Mouse (Mus musculus): ENCODE results near the gene 4933428G20Rik.
A peak's percentile ranks its signal among the peaks of the same experiment; 100 is the strongest.

4933428G20Rik gene

DNA sequence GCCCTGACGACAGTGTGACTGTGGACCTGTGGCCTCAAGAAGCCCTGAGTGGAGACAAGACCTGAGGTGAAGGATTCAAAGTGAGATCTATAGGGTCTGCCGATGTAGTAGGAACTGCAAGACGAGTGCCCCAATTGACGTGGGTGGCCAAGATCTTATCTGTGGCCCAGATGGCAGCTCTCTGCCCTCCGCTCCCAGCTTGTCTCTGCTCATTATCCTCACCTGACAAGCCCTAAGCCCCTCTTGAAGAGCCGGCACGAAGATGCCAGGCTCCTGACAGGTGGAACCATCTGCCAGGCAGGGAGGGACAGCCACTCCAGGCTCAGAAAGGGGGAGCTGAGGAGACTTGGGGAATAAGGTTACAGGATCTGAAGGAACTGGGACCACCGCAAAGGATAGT is 32.2 kb upstream of the 4933428G20Rik start:
- DNase-seq = no peak

DNA sequence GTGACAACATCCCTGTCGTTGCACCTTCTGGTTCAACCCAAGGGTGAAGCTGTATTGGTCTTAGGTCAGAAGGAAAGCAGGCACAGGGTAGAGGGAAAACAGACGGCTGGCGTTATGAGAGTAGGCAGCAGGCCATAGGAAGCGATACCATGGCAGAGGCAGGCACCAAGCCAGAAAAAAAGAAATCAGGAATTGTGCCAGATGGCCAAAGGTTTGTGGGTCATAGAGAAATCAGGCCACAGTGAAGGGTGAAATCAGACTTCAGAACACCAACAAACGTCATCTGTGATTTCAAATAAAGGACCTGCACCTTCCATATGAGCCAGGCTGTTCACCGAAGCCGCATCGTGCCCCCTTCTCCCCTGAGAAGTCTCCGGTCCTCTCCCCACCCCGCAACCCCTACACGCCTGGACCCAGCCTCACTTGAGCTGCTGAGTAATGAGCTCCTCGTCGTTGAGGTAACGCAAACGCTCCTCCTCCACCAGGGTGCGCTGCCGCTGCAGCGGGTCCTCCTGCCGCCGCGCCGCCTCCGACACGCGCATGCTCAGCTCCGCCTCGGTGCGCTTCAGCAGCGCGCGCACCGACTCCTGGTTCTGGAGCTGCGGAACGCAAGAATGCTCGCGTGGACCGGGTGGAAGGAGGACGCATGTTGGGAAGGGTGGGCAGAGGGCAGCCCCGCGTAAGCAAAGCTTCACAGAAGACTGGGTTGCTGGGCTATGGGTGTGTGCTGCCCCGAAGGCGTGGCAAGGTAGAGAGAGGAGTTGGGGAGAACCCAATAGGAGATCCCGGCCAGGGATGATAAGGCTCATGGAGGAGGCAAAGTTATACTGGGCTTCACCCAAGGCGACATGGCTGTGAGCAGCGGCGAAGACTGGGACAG is 31.5 kb upstream of the 4933428G20Rik start:
- DNase-seq = peak; percentile 88

DNA sequence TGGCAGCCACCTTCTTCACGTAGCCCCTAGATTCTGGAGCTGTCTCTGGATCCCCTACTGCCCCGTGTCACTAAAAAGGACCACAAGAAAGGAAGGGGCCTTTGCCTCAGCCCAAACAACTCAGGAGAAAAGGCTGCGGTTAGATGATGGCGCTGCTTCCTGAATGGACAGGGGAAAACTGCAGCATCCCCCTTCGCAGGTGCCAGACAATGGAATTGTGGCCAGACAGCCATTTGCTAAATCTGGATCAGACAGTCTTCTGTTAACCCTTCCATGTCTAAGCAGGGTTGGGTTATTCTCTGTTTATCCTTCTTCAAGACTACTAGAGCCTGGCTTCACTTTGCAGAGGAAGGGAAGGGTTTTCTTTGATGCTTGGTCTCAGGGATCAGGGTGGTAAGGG is 30.8 kb upstream of the 4933428G20Rik start:
- DNase-seq = no peak

GRCm38 (mm10) chr11:97530069-97530468 is 29.9 kb upstream of the 4933428G20Rik start:
- no peak for DNase-seq

DNA sequence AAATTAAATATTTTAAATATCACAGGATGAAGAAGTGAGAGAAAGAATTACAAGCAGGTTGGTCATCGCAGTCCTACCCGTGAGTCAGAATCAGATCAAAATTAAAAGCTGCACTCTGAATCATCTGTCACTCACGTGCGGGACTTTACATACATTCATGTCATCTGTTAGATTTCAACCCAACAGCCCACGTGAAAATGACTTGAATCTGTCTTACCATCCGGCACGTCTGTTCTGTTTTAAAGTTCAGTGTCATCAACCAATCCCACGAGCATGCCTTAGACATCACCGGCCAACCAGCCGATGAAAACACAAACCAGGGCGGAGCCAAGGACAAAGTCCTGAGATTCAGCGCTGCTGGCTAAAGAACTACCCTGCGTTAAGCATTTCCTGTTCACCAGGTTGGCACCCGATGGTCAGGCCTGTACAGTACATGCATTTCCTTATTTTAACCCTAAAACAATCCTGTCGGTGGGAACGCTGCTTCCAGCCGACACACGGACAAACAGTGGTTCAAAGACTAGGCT is 28.2 kb upstream of the 4933428G20Rik start:
- DNase-seq = no peak

DNA sequence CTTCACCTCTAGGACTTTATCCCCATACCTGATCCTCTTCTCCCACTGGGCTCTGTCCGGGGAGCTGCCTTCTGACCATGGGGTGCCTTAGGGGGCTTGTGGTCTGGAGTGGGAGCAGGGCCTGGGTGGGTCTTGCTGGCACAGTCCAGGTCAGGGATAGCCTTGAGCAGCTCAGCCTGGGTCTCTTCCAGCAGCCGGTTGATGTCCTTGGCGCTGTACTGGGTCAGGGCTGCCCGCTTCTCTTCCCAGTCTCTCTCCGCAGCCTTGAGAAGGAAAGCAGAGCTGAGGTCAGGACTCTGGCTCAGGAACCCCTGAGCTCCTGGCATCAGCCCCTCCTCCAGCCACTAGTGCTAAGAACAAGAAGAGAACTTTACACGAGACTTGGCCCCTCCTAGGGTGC is 25.2 kb upstream of the 4933428G20Rik start:
- no peak for DNase-seq

- DNase-seq = no peak
Observed at GRCm38 (mm10) chr11:97524306-97524705, 24.2 kb upstream of the 4933428G20Rik start.

- no peak for DNase-seq
Observed at GRCm38 (mm10) chr11:97523827-97524261, 23.7 kb upstream of the 4933428G20Rik start.

DNA sequence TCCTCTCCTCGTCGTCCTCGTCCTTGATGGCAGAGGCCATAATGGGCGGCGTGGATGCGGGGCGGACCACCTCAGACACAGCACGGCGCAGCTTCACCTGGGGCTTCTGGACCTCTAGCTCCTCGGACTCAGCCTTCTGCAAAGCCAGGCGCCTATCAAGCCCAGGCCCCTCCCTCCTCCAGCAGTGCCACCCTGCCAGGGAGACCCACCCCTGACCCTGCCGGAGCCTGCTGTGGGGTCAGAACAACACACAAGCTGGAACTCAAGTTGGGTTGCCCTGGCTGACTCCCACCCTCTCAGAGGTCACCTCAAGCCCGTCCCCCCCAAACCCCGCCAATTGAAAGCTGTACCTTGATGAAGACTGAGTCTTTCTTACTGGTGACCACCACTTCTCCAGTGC is 23.0 kb upstream of the 4933428G20Rik start:
- DNase-seq = no peak

GRCm38 (mm10) chr11:97521741-97522474 is 21.8 kb upstream of the 4933428G20Rik start:
- no peak for DNase-seq

DNA sequence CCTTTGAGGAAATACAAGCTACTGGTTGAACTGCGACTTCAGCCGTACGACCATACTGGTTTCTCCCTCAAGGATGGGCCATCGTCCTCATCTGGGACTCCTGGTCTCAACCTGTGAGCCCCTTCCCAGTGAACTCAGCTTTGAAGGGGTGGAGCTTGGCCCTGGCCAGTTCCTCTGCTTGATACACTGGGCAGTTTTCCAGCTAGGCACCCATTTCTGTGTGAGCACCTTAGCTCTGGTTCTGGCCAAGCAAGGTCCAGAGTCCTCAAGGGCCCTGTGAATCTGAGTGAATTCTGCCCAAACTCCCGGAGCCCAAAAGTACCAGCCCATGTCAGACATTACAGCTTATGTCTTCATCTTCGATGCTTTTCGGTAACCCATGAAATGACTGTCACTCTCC is 20.4 kb upstream of the 4933428G20Rik start:
- DNase-seq = no peak

- DNase-seq = no peak
Observed at GRCm38 (mm10) chr11:97513066-97513465, 12.9 kb upstream of the 4933428G20Rik start.

DNA sequence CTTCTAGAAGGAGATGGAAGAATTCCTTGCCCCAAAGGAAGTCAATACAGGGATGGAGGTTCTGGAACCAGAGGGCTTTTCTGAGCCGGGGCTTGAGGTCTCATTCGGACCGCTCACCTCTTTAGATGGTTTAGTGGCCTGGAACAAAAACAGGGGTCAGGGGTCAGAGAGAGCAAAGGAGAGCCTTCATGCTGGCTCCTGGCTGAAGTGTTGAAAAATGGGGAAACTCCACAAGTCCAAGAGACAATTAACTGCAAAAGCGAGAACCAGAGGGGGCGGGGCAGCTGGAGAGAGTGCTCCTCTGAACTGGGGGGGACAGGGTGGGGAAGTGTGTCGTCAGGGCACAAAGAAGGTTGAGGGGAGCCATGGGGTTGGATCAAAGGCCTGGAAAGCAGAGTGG is 12.4 kb upstream of the 4933428G20Rik start:
- no peak for DNase-seq

DNA sequence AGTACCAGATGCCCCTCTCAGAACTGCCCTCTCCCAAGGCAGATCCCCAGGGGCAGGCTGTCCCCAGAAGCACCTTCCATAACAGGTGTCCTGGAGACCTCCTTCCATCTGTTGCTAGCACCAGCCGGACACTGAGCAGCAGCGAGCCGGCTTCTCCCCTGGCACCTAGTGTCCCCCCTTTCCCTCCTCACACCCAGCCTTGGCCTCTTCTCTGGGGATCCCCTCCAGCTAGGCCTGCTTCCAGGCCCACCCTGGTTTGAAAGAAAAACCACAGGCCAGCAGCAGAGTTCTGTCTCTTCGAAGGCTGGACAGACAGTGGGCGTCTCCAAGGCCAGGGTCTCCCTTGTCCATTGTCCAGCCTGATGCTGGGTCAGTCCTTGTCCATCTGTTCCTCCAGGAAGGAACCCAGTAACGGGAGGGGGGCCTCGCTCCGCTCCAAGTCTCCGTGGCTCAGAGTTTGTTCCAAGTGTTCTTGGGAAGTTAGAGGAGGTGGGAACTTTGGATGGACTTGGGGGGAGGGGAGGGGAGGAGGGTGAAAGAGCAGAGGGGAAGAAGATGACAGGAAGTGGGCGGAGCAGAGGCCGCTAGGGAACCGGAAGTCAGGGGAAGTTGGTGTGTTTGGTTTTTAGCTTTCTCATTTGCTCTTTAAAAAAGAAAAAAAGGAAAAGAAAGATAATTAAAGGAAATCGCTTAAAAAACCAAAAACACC is 11.7 kb upstream of the 4933428G20Rik start:
- DNase-seq = no peak

DNA sequence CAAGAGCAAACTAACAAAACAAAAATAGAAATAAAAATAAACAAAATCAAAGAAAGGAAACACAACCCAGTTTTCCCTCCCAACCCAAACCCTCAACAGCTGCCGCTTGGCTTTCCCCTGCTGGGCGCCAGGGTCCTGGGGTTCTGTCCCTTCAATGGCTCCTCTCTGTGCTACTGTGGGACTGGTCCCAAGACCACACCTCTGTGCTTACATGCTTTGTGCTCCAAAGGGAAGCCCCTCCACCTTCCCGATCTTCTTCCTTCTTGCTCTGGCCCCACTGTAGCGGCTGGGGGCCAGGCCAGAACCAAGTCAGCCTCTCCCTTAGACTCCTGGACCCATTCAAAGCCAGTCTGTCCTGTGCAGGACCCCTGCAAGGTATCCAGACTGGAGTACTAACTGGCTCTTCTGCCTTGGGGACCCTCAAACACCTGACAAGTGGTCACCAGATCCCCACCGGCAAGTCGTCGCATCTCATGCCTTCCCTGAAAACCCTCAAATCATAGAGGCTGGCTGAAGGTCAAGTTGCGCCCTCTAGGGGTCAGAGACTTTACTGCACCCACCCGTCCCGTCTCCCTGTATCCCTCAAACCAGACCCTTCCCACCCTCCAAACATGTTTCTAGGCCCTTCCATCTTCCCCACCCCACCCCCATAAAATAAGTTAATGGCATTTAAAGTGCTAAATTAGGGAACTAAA is 11.0 kb upstream of the 4933428G20Rik start:
- no peak for DNase-seq

DNA sequence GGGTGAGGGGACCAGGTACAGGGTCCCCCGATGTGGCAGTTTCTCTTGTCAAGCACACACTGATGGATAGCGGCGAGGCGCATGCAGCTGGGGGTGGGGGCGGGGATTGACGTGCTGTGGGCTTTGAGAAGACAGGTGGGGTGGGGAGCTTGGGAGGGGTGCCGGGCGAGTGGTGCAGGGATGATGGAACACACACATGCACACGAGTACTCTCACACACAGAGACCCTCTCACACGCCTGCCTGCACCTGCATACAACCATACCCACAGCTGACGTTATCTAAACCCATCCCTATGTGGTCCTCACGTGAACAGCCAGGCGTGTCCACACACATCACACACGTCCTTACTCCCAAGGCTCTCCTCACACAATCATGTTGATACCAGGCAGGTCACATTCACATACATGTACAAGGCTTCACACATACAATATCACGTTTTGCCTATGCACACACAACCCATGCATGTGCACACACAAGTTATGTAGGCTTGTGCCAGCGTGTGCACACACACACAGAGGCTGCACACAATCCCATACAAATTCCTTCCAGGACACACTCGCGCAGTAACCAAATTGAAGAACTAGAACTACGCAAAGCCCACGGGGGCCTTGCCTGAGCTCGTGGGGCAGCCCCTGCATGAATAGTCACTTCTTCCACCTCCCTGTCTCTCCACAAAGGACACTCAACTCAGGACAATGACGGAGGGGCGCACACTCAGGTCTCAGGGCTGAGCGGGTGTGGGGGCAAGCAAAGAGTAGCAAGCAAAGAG is 9.8 kb upstream of the 4933428G20Rik start:
- no peak for DNase-seq

DNA sequence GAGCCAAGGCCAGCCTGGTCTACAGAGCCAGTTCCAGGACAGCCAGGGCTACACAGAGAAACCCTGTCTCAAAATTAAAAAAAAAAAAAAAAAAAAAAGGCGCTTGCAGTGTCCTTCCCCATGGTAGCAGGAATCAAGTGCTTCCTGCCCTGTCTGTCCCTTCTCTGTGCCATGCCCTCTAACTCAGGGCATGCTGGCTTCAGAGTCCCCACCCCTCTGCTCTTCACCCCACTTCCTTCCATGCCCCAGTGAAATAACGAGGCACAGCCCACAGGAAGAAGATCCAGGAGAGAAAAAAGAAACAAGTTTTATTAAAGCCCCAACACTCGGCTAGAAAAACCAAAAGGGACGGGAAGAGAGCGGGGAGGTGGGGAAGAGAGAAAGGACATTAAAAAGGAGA is 8.9 kb upstream of the 4933428G20Rik start:
- DNase-seq = no peak

- DNase-seq = no peak
Observed at GRCm38 (mm10) chr11:97508198-97508597, 8.1 kb upstream of the 4933428G20Rik start.

GRCm38 (mm10) chr11:97506331-97506730 is 6.2 kb upstream of the 4933428G20Rik start:
- DNase-seq = no peak

DNA sequence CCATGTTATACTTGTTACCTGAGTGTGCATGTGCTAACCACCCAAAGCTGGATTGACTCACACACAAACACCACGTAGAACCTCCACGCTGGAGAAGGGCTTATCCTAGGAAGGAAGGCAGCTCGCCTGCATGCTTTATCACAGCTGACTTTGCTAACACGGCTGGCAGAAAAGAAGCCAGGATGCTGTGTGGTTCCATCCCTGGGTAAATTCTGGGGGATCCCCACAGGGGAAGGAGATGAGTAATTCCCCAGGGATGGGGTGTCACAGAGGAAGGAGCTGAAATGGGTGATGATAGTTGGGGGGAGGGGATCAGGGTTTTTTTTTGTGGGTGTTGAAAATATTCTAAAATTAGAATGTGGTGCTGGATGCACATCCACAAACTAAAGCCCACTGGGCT is 5.6 kb upstream of the 4933428G20Rik start:
- no peak for DNase-seq

DNA sequence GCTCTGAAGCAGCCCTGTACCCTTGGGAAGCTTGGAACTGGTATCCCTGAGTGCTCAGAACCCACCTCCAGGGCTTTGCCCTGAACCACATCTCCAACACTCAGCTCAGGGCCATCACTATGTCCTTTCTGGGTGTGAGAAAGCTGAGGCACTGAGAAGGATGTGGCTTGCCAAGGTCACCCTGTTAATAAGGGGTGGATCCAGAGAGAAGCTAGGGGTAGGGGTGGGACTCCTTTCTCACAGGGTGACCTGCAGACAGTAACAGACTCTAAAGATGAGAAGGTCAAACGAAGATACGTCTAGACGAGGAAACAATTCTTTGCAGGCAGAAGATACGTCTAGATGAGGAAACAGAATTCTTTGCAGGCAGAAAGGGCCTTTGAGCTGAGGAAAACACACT is 2.7 kb upstream of the 4933428G20Rik start:
- no peak for DNase-seq

GRCm38 (mm10) chr11:97502383-97502782 is 2.2 kb upstream of the 4933428G20Rik start:
- peak; percentile 36 for DNase-seq

Measured in layer of hippocampus, adult 9-11 months (tissue).